Mouse (Mus musculus) B cell, adult (primary cell): ENCODE data around the gene Exd2. TPM values are rescaled to one million over a fixed set of nuclear protein-coding genes. Genes with fewer than 3 reads are reported as not detected.

Experiments used
- total RNA-seq: library from RNA; stranded (reverse); gene quantifications from 4 replicates; pipeline ENCODE4 v1.2.4, GENCODE M21; 2023; ENCODE audit not compliant: inconsistent age

Exd2 gene
- 26.7 to 48.4 TPM (median 43.6 TPM) in 4 replicates for total RNA-seq

GRCm38 (mm10) chr12:80462942-80463651 lies at the start of gene Exd2:
Exd2 (plus strand) TSS chr12:80463095.

GRCm38 (mm10) chr12:80436336-80436976 lies 26.4 kb upstream of the Exd2 start, which contains the start of gene Dcaf5:
Dcaf5 (minus strand) TSS chr12:80436601.

GRCm38 (mm10) chr12:80517977-80518376 lies 55.1 kb downstream of the Exd2 start, which contains the start of gene Galnt16:
Galnt16 (plus strand) TSS chr12:80518277.

Other genes with a start within 250 kb of the Exd2 start
- 4.7 to 9.0 TPM (median 7.6 TPM) in 4 replicates for gene Actn1, start 202.7 kb upstream of the Exd2 start, total RNA-seq
- gene Dcaf5, start 26.5 kb upstream of the Exd2 start, total RNA-seq = 39.9 to 53.0 TPM (median 45.6 TPM) in 4 replicates
- not detected in 4 replicates for gene Galnt16, start 55.2 kb downstream of the Exd2 start, total RNA-seq
- 25.5 to 31.6 TPM (median 27.5 TPM) in 4 replicates for gene Slc39a9, start 180.8 kb downstream of the Exd2 start, total RNA-seq
- gene Erh, start 181.2 kb downstream of the Exd2 start, total RNA-seq = 70.5 to 74.9 TPM (median 72.0 TPM) in 4 replicates
- 0.15 TPM in 1 of 4 replicates, not detected in the others for gene Plekhd1, start 229.5 kb downstream of the Exd2 start, total RNA-seq